Mouse (Mus musculus) mesoderm, embryonic 11.5 days (tissue): ENCODE results near the gene Fbxl8.

Experiments used
- DNase-seq: peaks from one replicate; pipeline ENCODE4 v3.0.0-alpha.2; 2012; ENCODE audit warnings: low read depth, low spot score

Fbxl8 gene

DNA sequence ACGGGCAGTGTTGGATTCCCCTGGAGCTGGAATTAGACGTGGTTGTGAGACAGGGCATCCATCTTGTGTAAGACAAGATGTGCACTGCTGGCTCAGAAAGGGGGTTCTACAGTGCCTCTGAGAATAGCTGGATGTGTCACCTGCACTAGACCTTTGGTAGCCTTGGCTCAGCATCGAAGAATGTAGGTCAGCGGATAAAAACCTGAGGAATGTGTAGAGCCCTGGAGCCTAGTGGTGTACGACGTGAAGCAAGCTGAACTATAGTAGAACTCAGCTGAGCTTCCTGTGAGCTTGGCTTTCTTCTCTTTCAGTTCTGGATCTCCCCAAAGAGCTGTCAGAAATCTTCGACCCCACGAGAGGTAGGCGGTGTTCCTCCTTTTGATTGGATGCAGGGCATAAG lies 39.4 kb downstream of the Fbxl8 start:
- no peak for DNase-seq

DNA sequence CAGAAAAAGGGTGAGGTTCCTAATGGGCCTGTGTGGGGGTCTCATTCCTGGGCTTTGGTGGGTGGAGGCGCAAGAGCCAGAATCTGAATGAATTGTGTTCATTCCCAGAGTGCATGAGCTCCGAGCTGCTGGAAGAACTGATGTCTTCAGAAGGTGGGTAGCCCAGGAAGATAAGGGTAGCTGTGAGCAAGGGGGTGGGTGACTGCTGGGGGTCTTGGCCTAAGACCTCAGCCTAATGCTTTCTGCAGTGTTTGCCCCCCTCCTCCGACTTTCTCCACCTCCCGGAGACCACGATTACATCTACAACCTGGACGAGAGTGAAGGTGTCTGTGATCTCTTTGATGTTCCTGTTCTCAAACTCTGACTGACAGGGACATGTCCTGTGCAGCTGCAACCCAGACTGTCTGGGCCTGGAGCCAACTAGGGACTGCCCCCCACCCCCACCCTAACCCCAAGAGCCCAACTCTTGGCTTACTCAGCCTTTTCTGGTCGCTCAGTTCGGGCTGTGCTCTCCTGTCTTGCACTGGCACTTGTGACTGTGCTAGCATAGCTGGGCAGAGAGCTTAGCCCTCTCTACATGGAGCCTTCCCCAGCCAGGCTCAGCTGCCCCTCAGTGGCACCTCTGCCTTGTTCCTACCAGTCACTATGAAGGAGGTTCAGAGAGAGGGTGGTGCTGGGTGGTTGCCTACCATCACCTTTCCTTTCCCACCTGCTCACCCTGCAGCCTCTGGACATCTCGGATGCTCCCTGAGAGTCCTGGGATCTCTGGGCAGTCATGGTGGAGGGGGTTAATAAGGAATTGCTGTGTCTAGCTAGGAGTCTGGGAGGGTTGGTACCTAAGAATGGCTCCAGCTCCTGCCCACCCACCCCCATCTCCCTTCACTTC lies 40.1 kb downstream of the Fbxl8 start:
- no peak for DNase-seq

DNA sequence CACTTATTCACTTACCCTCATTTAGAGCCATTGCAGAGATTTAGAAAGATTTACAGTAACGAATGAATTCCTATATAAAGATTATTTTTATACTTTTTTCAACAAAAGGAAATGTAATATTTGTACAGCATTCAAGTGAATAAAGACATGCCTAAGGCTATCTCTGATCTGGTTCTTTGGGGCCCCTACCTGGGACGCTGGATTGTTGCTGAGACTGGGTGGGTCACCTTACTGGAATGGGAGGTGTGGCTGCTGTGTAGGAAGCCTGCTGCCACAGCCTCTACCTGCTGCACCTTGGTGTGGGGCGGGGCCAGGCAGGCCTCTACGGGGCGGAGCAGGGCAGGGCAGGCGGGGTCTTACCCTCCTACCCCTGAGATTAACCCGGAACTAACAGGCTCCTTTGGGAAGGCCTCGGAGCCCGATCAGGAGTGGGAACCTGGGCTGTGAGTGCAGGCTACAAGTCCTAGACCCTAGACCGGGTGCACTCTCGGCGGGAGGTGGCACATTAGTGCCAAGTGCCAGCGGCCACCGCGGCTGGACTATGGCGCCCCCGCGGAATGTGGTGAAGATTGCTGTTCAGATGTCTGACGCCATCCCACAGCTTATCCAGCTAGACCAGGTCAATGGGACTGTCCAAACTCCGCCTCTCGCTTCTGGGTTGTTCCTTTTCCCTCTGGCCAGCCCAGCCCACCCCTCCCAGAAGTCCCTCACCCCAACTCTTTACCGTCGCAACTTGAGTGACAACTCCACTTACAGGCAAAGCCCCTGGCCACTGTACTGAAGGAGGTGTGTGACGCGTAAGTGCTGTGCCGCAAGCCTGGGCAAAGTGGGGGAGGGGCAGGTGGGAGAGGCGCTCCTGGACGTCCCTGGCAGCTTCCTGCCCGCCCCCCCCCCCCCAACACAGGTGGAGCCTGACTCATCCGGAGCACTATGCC lies 41.0 kb downstream of the Fbxl8 start, which contains the start of gene Elmo3:
TSS of gene Elmo3 (plus strand) at position 391 of the 935 bp plus-strand sequence.
- DNase-seq, result peak; percentile 60

DNA sequence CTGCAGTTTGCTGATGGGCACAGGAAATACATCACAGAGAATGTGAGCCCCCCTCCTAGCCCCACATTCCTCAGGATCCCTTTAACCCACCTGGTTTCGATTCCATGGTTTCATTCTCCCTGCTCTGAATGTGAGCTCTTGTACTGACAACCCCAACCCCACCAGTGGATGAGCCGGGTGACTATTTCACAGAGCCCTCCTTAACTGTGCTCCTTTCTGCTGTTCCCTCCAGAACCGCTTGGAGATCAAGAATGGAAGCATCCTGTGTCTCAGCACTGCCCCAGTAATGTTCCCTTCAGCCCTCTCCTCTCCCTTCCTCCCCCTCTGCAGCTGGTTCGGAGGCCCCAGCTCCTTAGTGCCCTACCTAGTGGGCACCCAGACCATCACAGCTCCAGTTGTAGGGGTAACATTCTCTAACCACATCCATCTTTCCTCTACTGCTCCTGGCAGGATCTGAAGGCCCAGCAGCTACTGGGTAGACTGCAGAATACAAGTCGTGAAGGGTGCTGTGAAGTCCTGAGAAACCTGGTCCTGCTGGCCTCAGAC lies 41.8 kb downstream of the Fbxl8 start:
- DNase-seq, result no peak

DNA sequence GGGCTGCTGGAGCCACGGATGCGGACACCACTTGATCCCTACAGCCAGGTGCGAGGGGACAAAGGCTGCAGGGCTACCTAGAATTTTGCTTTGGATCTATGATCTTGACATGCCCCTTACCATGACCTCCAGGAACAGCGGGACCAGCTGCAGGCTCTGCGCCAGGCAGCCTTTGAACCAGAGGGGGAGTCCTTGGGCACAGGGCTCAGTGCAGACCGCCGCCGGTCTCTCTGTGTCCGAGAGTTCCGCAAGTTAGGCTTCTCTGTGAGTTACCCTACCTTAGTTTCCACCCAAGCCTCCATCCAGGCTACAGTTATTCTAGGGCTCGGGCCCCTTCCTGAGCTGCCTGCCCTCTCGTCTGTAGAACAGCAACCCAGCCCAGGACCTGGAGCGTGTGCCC lies 43.2 kb downstream of the Fbxl8 start:
- no peak for DNase-seq

DNA sequence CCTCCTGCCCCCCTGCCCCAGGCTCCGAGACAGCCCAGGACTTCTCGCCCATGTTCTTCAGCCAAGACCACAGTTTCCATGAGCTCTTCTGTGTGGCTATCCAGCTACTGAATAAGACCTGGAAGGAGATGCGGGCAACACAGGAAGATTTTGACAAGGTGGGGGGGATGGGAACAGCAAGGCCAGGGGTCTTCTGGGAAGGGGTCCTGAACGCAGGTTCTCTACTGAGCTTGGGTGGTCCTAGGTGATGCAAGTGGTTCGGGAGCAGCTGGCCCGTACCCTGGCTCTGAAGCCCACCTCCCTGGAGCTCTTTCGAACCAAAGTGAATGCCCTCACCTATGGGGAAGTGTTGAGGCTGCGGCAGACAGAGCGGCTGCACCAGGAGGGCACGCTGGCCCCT lies 44.0 kb downstream of the Fbxl8 start:
- no peak for DNase-seq

DNA sequence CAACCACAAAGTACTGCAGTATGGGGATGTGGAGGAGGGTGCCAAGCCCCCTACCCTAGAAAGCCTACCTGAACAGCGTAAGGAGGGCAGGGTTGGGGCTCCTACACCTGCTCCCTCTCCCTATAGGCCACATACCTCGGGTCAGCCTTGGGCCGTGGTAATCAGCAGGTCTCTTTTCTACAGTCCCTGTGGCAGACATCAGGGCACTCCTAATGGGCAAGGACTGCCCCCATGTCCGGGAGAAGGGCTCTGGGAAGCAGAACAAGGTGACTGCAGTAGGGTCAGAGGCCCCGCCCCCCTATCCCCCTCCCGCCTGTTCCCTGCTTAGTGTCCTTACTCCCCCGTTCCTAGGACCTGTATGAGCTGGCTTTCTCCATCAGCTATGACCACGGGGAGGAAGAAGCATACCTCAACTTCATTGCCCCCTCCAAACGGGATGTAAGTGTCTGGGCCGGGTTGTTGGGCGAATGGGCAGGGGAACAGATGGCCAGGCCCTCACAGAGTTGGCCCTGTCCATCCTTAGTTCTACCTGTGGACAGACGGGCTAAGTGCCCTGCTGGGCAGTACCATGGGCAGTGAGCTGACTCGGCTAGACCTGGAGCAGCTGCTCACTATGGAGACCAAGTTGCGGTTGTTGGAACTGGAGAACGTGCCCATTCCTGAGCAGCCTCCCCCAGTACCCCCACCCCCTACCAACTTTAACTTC lies 44.8 kb downstream of the Fbxl8 start:
- DNase-seq, result no peak

DNA sequence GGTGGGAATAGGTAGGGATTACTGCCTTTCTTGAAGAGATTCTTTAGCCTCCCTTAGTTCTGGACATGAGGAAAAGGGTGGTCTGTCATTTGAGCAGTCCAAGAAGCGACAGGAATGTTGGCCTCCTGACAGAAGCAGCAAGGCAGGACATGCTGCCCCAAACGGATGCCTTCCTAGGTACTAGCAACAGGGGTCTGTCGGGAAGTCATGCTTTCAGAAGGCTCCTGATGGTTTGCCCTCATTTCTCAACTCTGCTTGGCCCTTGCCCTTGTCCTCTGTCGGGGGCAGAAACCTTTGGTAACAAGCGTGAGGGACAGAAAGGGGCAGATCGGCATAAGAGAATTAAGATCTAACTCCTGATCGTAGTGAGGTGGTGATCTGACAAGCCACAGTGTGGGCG lies 45.7 kb downstream of the Fbxl8 start:
- no peak for DNase-seq

DNA sequence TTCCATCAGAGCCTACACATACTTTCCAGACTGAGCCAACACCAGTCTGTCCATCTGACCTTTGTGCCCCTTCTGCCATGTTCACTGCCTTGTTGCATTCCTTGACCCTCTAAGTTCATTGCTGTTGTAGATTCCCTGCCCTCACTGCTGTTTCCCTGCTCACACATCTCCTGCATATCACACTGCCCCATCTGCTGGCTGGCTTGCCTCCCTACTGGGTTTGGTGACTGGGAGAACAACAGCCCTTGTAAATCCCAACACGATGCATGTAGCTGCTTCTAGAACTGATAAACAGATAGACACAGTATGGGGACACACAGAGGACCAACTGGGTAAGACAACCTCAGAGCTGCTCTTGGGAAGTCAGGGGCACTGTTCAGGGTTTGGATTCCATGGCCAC lies 47.3 kb downstream of the Fbxl8 start:
- no peak for DNase-seq

DNA sequence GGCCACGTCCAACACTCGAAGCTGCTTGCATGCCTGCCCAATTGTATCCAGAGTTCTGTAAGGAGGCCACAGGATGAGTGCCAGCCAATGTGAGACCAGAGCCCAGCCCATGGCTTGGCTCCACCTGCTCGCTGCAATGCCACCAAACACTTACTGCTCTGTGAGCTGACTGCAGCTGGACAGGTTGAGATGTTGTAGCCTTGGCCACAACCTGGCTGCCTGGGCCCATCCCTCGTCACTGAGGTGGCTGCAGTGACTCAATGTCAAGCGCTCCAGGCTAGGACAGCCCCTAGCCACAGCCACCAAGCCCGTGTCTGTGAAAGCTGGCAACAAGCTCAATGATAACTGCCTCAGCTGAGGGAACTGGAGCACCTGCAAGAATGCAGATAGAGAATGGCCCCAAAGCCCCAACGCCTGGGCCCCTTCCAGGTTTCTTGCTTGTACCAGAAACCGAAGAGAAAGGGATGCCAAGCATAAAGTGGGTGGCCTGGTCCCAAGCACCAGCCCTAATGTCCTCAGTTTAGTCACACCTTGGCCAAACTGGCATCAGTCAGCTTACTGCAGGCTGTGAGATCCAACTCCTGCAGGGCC lies 48.5 kb downstream of the Fbxl8 start:
- DNase-seq, result no peak

DNA sequence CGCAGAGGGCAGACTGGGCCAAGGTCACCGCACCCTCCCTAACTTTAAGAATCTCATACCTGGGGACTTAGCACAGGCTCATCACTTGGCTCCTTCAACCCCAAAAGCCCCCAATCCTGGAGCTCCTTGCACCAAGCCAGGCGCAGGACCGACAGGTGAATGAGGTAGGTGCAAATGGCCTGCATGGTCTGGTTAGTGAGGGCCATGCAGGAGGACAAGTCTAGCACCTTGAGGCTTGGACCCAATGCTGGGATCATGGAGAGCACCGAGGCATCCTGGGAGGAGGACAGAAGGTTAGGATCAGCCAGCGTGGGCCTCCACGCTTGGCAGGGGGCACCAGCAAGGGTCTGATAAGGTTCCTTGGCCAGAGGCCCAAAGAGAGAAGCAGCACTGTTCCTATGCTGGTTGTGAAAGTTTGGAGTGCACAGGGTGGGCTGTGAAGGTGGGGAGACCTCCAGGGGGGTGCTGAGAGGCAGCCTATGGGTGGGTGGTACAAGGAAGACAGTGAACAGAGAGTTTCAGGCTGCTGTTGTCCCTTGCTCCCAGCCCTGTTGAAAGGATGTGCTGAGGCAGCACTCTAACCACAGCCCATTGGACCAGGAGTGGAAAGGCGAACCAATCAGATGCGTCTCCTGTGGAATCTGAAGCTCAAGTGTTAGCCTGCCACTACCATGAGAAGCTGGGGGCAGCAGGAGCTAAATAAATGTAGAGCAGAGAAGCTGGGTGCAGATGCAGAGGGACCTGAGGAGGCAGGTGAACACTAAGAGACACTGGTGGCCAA lies 49.4 kb downstream of the Fbxl8 start:
- DNase-seq, result no peak

DNA sequence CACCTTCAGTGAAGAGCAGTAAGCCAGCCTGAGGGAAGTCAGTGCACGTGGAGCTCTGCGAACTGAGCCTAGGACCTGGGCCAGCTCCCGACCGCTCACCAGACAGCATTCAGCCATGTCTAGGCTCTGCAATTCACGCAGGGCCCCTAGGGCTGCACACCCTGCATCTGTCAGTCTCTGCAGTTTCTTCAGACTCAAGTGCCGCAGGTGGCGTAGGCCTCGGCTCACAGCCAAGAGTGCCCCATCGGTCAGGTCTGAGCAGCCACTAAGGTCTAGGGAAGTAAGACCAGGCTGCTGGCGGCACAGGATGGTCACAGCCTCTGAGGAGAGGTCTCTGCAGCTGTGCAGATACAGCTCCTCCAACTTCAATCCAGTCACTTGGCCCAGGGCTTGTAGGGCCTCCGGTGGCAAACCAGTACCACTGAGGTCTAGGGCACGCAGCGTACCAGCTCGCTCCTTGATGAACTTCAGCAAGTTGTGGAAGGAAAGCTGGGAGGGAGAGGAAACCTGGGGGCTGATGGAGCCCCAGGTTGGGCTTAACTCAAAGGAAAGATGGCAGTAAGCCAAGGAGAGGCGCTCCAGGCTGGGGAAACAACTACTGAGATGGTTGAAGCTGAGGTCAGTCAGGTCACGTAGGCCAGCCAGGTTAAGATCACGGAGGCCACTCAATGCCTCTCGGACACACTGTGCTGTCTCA lies 50.8 kb downstream of the Fbxl8 start:
- no peak for DNase-seq

DNA sequence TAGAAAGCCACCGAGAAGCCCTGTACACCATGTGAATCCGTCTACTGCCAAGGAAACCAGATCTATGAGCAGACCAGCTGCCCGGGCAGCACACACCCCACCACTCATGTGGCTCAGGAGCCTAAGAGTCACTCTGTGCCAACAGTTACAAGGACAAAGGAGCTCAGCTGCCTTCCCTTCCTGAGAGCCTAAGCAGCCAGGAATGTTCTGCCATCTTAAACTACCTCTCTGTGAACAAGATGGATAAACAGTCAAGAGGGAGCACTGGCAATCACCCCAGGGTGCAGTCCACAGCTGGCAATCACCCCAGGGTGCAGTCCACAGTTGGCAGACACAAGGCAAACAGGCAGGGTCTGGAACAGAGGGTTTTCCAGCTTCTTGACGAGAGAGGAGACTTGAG lies 53.5 kb downstream of the Fbxl8 start:
- no peak for DNase-seq

DNA sequence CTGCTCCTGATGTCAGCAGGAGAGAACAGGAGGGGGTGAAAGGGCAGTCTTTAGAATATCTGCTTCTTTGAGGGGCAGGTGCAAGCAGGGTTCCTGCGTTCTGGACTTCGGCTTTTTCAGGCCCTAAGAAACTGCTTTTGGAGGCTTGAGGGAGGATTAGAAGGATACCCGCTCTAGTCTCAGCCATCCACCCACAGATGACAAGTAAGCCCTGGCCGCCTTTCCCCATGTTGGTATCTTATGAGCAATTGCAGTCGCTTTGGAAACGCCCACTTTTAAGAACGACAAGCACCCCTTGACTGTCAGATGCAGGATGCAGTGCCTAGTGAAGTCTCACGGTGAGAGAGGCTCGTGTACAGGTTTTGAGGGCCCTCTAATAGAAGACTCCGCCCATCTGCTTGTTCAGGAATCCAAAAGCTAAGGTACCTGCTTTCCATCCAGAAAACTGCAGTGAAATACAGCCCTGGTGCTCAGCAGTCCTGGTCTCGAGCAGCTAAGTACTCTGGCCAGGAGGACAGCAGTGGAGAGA lies 54.3 kb downstream of the Fbxl8 start:
- no peak for DNase-seq
